Comparison of ENCODE assay signal across 8 mouse cellular contexts in the genomic region with DNA sequence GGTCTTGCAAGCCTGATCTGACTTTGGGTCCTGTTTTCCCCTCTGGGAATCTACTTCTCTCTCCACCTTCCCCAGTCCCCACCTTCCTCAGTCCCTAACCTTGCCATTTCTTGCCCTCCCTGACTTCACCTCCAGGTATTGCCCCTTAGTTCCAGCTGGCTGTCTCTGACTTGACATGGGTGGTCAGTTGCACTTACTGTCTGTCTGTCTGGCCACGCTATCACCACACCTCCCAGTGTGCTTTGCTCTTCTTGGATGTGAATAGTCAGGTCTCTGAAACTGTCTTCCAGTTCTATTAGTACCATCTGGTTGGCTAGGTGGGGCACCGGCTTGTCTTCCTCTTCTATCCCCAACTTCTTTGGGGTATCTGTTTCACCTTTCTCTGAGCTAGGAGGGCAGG. TPM values are rescaled to one million over a fixed set of nuclear protein-coding genes. Genes with fewer than 3 reads are reported as not detected.
DNase-seq lines count a peak whose midpoint lies in the region; ATAC-seq and TF ChIP-seq lines count a peak whose summit lies in the region.

No protein-coding gene starts in this region.

- peak overlapping the region; percentile 89 for H3K4me3 ChIP-seq in heart, embryonic 13.5 days
- H3K4me3 ChIP-seq in bone marrow macrophage, adult 2 months (ENCODE audit: insufficient read depth, low read length), result peak overlapping the region; percentile 77
- H3K4me3 ChIP-seq in hindbrain, embryonic 11.5 days (ENCODE audit: low read depth, low read length), result peak overlapping the region; percentile 84
- H3K4me3 ChIP-seq in midbrain, embryonic 11.5 days (ENCODE audit: low read depth, low read length), result peak overlapping the region; percentile 79

- no peak overlapping the region for H3K27ac ChIP-seq in heart, embryonic 13.5 days (replicated peaks)
- H3K27ac ChIP-seq in bone marrow macrophage, adult 2 months (ENCODE audit: insufficient read depth, low read depth, low read length), result no peak overlapping the region
- no peak overlapping the region for H3K27ac ChIP-seq in hindbrain, embryonic 11.5 days (ENCODE audit: low read depth, low read length)
- no peak overlapping the region for H3K27ac ChIP-seq in midbrain, embryonic 11.5 days (ENCODE audit: low read depth, low read length)

- WGBS in heart, embryonic 13.5 days, result 33% methylated on average over 2 of the region's 2 CpGs
- 39% methylated on average over 2 of the region's 2 CpGs for WGBS in hindbrain, embryonic 11.5 days
- 42% methylated on average over 2 of the region's 2 CpGs for WGBS in midbrain, embryonic 11.5 days

- H3K27me3 ChIP-seq in heart, embryonic 13.5 days (replicated peaks), result no peaks in the 10 kb centered on the region; the same call in 1 of the 2 replicates
- H3K27me3 ChIP-seq in hindbrain, embryonic 11.5 days (ENCODE audit: control insufficient read depth, insufficient read depth, low read length), result 0 out of 2 replicates have a peak, but pooled peaks cover 2% of the 10 kb centered on the region
- 0 out of 2 replicates have a peak, but pooled peaks cover 7% of the 10 kb centered on the region for H3K27me3 ChIP-seq in midbrain, embryonic 11.5 days (ENCODE audit: control insufficient read depth, insufficient read depth, low read length)

- peak overlapping the region; percentile 90 for H3K4me2 ChIP-seq in heart, embryonic 13.5 days
- H3K4me2 ChIP-seq in hindbrain, embryonic 11.5 days (replicated peaks; ENCODE audit: low read depth, low read length), result peak overlapping the region; percentile 91
- peak overlapping the region; percentile 66 for H3K4me2 ChIP-seq in midbrain, embryonic 11.5 days

- H3K9me3 ChIP-seq in heart, embryonic 13.5 days, result no peaks in the 10 kb centered on the region
- H3K9me3 ChIP-seq in hindbrain, embryonic 11.5 days (ENCODE audit: control insufficient read depth, low read length), result no peaks in the 10 kb centered on the region
- H3K9me3 ChIP-seq in midbrain, embryonic 11.5 days (ENCODE audit: control insufficient read depth, low read length), result no peaks in the 10 kb centered on the region

- no peaks in the 10 kb centered on the region for H3K36me3 ChIP-seq in heart, embryonic 13.5 days
- H3K36me3 ChIP-seq in hindbrain, embryonic 11.5 days (ENCODE audit: control insufficient read depth, insufficient read depth, low read length), result no peaks in the 10 kb centered on the region
- H3K36me3 ChIP-seq in midbrain, embryonic 11.5 days (ENCODE audit: control insufficient read depth, insufficient read depth, low read length), result no peaks in the 10 kb centered on the region

- no peak for TF ChIP-seq POLR2A in bone marrow macrophage, adult 2 months (IDR thresholded peaks at IDR 0.05; ENCODE audit: borderline replicate concordance, low read depth, low read length)

- peak overlapping the region; percentile 90 for H3K9ac ChIP-seq in heart, embryonic 13.5 days
- peak overlapping the region; percentile 84; the same call in 1 of the 2 replicates for H3K9ac ChIP-seq in hindbrain, embryonic 11.5 days (ENCODE audit: low read depth, low read length)
- H3K9ac ChIP-seq in midbrain, embryonic 11.5 days (ENCODE audit: low read length), result peak overlapping the region; percentile 73

- H3K4me1 ChIP-seq in heart, embryonic 13.5 days, result peaks cover 44% of the 10 kb centered on the region
- peaks cover 11% of the 10 kb centered on the region for H3K4me1 ChIP-seq in bone marrow macrophage, adult 2 months (ENCODE audit: control insufficient read depth, insufficient read depth, low read length)
- 0 out of 2 replicates have a peak, but pooled peaks cover 2% of the 10 kb centered on the region for H3K4me1 ChIP-seq in hindbrain, embryonic 11.5 days (replicated peaks; ENCODE audit: control insufficient read depth, insufficient read depth, low read length)
- H3K4me1 ChIP-seq in midbrain, embryonic 11.5 days (ENCODE audit: control insufficient read depth, insufficient read depth, low read length), result peaks cover 17% of the 10 kb centered on the region

- ATAC-seq in heart, embryonic 13.5 days (ENCODE audit: extremely low read depth, insufficient number of reproducible peaks, low FRiP score, low TSS enrichment), result no peak
- no peak for ATAC-seq in hindbrain, embryonic 11.5 days (ENCODE audit: low FRiP score)
- no peak for ATAC-seq in midbrain, embryonic 11.5 days (ENCODE audit: low FRiP score)

- no peak for DNase-seq in heart, adult 8-10 months (ENCODE audit: low spot score)
- DNase-seq in hindbrain, embryonic 11.5 days (ENCODE audit: low spot score), result no peak
- DNase-seq in midbrain, embryonic 11.5 days (ENCODE audit: low spot score, missing footprints), result no peak
- DNase-seq in layer of hippocampus, postnatal 25 days (ENCODE audit: extremely low spot score in 1 of 2, low spot score in 1 of 2), result no peak
- DNase-seq in left cerebral cortex, adult 8-10 months (ENCODE audit: low spot score in 2 of 2), result no peak
- DNase-seq in adrenal gland, postnatal 25 days, result no peak

- TF ChIP-seq CTCF in bone marrow macrophage, adult 2 months (IDR thresholded peaks at IDR 0.05; ENCODE audit: low read depth, low read length), result no peak

RNA-seq across cellular contexts. Expression of a gene that starts 1.2 kb away (rescaled TPM):
- 0.66 and 0.94 TPM in 2 replicates for polyA plus RNA-seq in heart, embryonic 13.5 days (2015; fragmentation: Nextera tagmentation; extraction: Ambion mirVana)
- 1 to 10 TPM; 1.6 to 2.3 (median 2.1) TPM for total RNA-seq in heart, adult 8-10 months (2022)
- polyA plus RNA-seq in bone marrow macrophage, adult 2 months (2012; ENCODE audit: insufficient read depth, insufficient read length, missing spikeins), result 9.6 and 10.5 TPM in 2 replicates
- 1.3 and 2.1 TPM in 2 replicates for polyA plus RNA-seq in hindbrain, embryonic 11.5 days (2014; fragmentation: Nextera tagmentation; extraction: Ambion mirVana)
- 0.83 and 1.1 TPM in 2 replicates for polyA plus RNA-seq in midbrain, embryonic 11.5 days (2014; fragmentation: Nextera tagmentation; extraction: Ambion mirVana)
- 10 to 100 TPM; 43.1 to 56.9 TPM for total RNA-seq in layer of hippocampus, postnatal 25 days (2021)
- total RNA-seq in left cerebral cortex, adult 8-10 months (2022), result 10 to 100 TPM; 46.8 to 52.9 (median 48.7) TPM
- total RNA-seq in adrenal gland, postnatal 25 days (2021), result 3.7 and 5.5 TPM in 2 replicates
